Mouse (Mus musculus): ENCODE measurements around the gene Hcfc1.
A peak's percentile ranks its signal among the peaks of the same experiment; 100 is the strongest.

Hcfc1 gene

GRCm38 (mm10) chrX:73966248-73967176 lies at the start of gene Hcfc1:
Gene Hcfc1 (minus strand): TSS chrX:73966357.
- DNase-seq = peak; percentile 94

- DNase-seq = no peak
Measured at GRCm38 (mm10) chrX:74014597-74014996, 48.4 kb upstream of the Hcfc1 start.

- no peak for DNase-seq
Measured at GRCm38 (mm10) chrX:74008063-74008462, 41.9 kb upstream of the Hcfc1 start.

- no peak for DNase-seq
Measured at GRCm38 (mm10) chrX:74006401-74006800, 40.2 kb upstream of the Hcfc1 start.

GRCm38 (mm10) chrX:74003644-74004043 lies 37.5 kb upstream of the Hcfc1 start:
- DNase-seq = no peak

GRCm38 (mm10) chrX:74001024-74001423 lies 34.9 kb upstream of the Hcfc1 start:
- DNase-seq = no peak

- peak; percentile 22 for DNase-seq
Measured at GRCm38 (mm10) chrX:73998911-73999869, 33.0 kb upstream of the Hcfc1 start.

- no peak for DNase-seq
Measured at GRCm38 (mm10) chrX:73977783-73978182, 11.6 kb upstream of the Hcfc1 start.

GRCm38 (mm10) chrX:73976283-73976682 lies 10.1 kb upstream of the Hcfc1 start:
- DNase-seq = no peak

GRCm38 (mm10) chrX:73972774-73973173 lies 6.6 kb upstream of the Hcfc1 start:
- DNase-seq = no peak

GRCm38 (mm10) chrX:73970781-73971180 lies 4.6 kb upstream of the Hcfc1 start:
- DNase-seq = no peak

- DNase-seq = no peak
Measured at GRCm38 (mm10) chrX:73969729-73970128, 3.6 kb upstream of the Hcfc1 start.

GRCm38 (mm10) chrX:73969167-73969566 lies 3.0 kb upstream of the Hcfc1 start:
- no peak for DNase-seq

- DNase-seq = peak; percentile 94
Measured at GRCm38 (mm10) chrX:73967177-73968075, 1.3 kb upstream of the Hcfc1 start.

- DNase-seq = peak; percentile 45
Measured at GRCm38 (mm10) chrX:73965307-73965706, 850 bp downstream of the Hcfc1 start.

GRCm38 (mm10) chrX:73964363-73964762 lies 1.8 kb downstream of the Hcfc1 start:
- DNase-seq = peak; percentile 28

- no peak for DNase-seq
Measured at GRCm38 (mm10) chrX:73954988-73955387, 11.2 kb downstream of the Hcfc1 start.

GRCm38 (mm10) chrX:73952603-73953002 lies 13.6 kb downstream of the Hcfc1 start:
- DNase-seq = no peak

GRCm38 (mm10) chrX:73949341-73949740 lies 16.8 kb downstream of the Hcfc1 start:
- no peak for DNase-seq

GRCm38 (mm10) chrX:73948647-73949046 lies 17.5 kb downstream of the Hcfc1 start:
- peak; percentile 75 for DNase-seq

- DNase-seq = no peak
Measured at GRCm38 (mm10) chrX:73946896-73947295, 19.3 kb downstream of the Hcfc1 start.

GRCm38 (mm10) chrX:73942294-73942693 lies 23.9 kb downstream of the Hcfc1 start:
- DNase-seq = no peak
